22 mouse cellular contexts compared by ENCODE assay signal in the genomic region with DNA sequence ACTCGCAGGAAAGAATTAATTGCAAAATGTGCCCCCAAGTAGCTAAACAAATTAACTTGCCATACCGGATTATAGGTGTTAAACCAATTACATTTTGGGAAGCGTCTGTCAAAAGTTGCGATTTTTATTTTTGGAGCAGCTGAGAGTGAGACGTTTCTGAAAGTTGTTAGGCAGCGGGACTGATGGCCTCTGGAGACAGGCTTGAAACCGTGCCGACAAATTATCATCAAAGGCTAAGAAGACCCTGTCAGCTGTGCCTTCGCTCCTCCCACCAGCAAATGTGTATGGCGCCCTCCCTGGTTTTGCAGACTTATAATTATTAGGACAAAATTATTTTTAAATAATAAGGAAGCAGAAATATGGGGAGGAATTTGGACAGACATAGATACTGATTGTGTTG.
"Had no signal": no experiment of that assay in that cellular context is flagged by ENCODE, and none has a peak within 500 bp of the region (broad histone marks: within the 10 kb centered on the region; RNA-seq: fewer than 3 reads in every experiment).

No protein-coding gene starts in this region.

- H3K27ac ChIP-seq: intestine, embryonic 15.5 days; kidney, embryonic 15.5 days; left cerebral cortex, adult 2 months; limb, embryonic 10.5 days; limb, embryonic 13.5 days; liver, embryonic 12.5 days; liver, embryonic 15.5 days; macrophage; neural tube, embryonic 12.5 days; neural tube, embryonic 15.5 days; stomach, postnatal 0 days had no signal

- H3K4me3 ChIP-seq: intestine, embryonic 15.5 days; kidney, embryonic 15.5 days; left cerebral cortex, adult 2 months; limb, embryonic 10.5 days; limb, embryonic 13.5 days; liver, embryonic 12.5 days; liver, embryonic 15.5 days; neural tube, embryonic 12.5 days; neural tube, embryonic 15.5 days had no signal

- H3K36me3 ChIP-seq: intestine, embryonic 15.5 days; kidney, embryonic 15.5 days; limb, embryonic 10.5 days; limb, embryonic 13.5 days; liver, embryonic 12.5 days; liver, embryonic 15.5 days; neural tube, embryonic 12.5 days; neural tube, embryonic 15.5 days had no signal

- H3K4me1 ChIP-seq: intestine, embryonic 15.5 days; kidney, embryonic 15.5 days; limb, embryonic 13.5 days; liver, embryonic 12.5 days; liver, embryonic 15.5 days; neural tube, embryonic 12.5 days had no signal

- DNase-seq: kidney, adult 11 months; kidney, adult 8-10 months; kidney, postnatal 10 days; kidney, postnatal 36 days; layer of hippocampus, postnatal 36 days; liver; lung, adult 18-20 months; lung, postnatal 14 days; thymus, adult 2 months; thymus, postnatal 14 days; thymus, postnatal 4 days had no signal

- H3K9me3 ChIP-seq: intestine, embryonic 15.5 days; kidney, embryonic 15.5 days; limb, embryonic 10.5 days; limb, embryonic 13.5 days; liver, embryonic 12.5 days; liver, embryonic 15.5 days; neural tube, embryonic 12.5 days; neural tube, embryonic 15.5 days had no signal

- H3K9ac ChIP-seq: intestine, embryonic 15.5 days; kidney, embryonic 15.5 days; limb, embryonic 13.5 days; liver, embryonic 12.5 days; liver, embryonic 15.5 days; neural tube, embryonic 12.5 days; neural tube, embryonic 15.5 days had no signal

- ATAC-seq: intestine, embryonic 15.5 days; liver, embryonic 12.5 days had no signal

- H3K27me3 ChIP-seq: intestine, embryonic 15.5 days; kidney, embryonic 15.5 days; limb, embryonic 13.5 days; liver, embryonic 12.5 days; liver, embryonic 15.5 days; neural tube, embryonic 12.5 days; neural tube, embryonic 15.5 days had no signal

- H3K4me2 ChIP-seq: intestine, embryonic 15.5 days; kidney, embryonic 15.5 days; limb, embryonic 13.5 days; liver, embryonic 12.5 days; liver, embryonic 15.5 days; neural tube, embryonic 12.5 days; neural tube, embryonic 15.5 days had no signal
